Mouse (Mus musculus): ENCODE results near the gene Plcl1.

Gene Plcl1

GRCm38 (mm10) chr1:55528547-55529304, 123.0 kb downstream of the Plcl1 start:
- no peak for DNase-seq

- no peak for DNase-seq
Measured at GRCm38 (mm10) chr1:55533823-55534222, 128.1 kb downstream of the Plcl1 start.

GRCm38 (mm10) chr1:55554405-55554804, 148.7 kb downstream of the Plcl1 start:
- DNase-seq = no peak

- DNase-seq = no peak
Measured at GRCm38 (mm10) chr1:55557960-55558359, 152.2 kb downstream of the Plcl1 start.

- DNase-seq = no peak
Measured at GRCm38 (mm10) chr1:55558409-55558808, 152.7 kb downstream of the Plcl1 start.

GRCm38 (mm10) chr1:55559998-55560397, 154.3 kb downstream of the Plcl1 start:
- DNase-seq = no peak

- DNase-seq = no peak
Measured at GRCm38 (mm10) chr1:55565933-55566332, 160.2 kb downstream of the Plcl1 start.

GRCm38 (mm10) chr1:55567801-55568360, 162.2 kb downstream of the Plcl1 start:
- DNase-seq = no peak

- no peak for DNase-seq
Measured at GRCm38 (mm10) chr1:55570225-55570624, 164.5 kb downstream of the Plcl1 start.

- DNase-seq = no peak
Measured at GRCm38 (mm10) chr1:55571399-55571798, 165.7 kb downstream of the Plcl1 start.

- no peak for DNase-seq
Measured at GRCm38 (mm10) chr1:55572202-55572601, 166.5 kb downstream of the Plcl1 start.

GRCm38 (mm10) chr1:55572664-55573063, 166.9 kb downstream of the Plcl1 start:
- no peak for DNase-seq

GRCm38 (mm10) chr1:55575916-55576315, 170.2 kb downstream of the Plcl1 start:
- DNase-seq = no peak

GRCm38 (mm10) chr1:55581752-55582151, 176.0 kb downstream of the Plcl1 start:
- DNase-seq = no peak

GRCm38 (mm10) chr1:55585441-55585840, 179.7 kb downstream of the Plcl1 start:
- no peak for DNase-seq

GRCm38 (mm10) chr1:55588090-55588489, 182.4 kb downstream of the Plcl1 start:
- DNase-seq = no peak

GRCm38 (mm10) chr1:55590047-55590446, 184.3 kb downstream of the Plcl1 start:
- no peak for DNase-seq

GRCm38 (mm10) chr1:55600496-55600895, 194.8 kb downstream of the Plcl1 start:
- no peak for DNase-seq

- DNase-seq = no peak
Measured at GRCm38 (mm10) chr1:55604593-55604992, 198.9 kb downstream of the Plcl1 start.

GRCm38 (mm10) chr1:55605450-55605849, 199.7 kb downstream of the Plcl1 start:
- DNase-seq = no peak

- no peak for DNase-seq
Measured at GRCm38 (mm10) chr1:55605956-55606355, 200.2 kb downstream of the Plcl1 start.

- no peak for DNase-seq
Measured at GRCm38 (mm10) chr1:55606405-55606804, 200.7 kb downstream of the Plcl1 start.

GRCm38 (mm10) chr1:55612759-55613328, 207.1 kb downstream of the Plcl1 start:
- no peak for DNase-seq

GRCm38 (mm10) chr1:55617857-55618256, 212.1 kb downstream of the Plcl1 start:
- DNase-seq = no peak

All from layer of hippocampus, adult 9-11 months (tissue).